Mouse (Mus musculus) brown adipose tissue, adult 24 weeks (tissue): ENCODE results near the gene Tmem98. TPM values are rescaled to one million over a fixed set of nuclear protein-coding genes. Genes with fewer than 3 reads are reported as not detected.

ENCODE experiments used
- H3K27ac ChIP-seq: fragments of 200-500 bp; replicated peaks from 2 replicates; pipeline ENCODE4 v1.5.1; 2012; ENCODE audit warnings: low read depth, mild to moderate bottlenecking, low read length
- H3K4me1 ChIP-seq: fragments of 200-500 bp; 2 replicates; pipeline ENCODE4 v1.6.1; 2012; ENCODE audit warnings: low read length, mixed read lengths; ENCODE audit not compliant: control insufficient read depth, insufficient read depth, insufficient read length
- H3K4me3 ChIP-seq: fragments of 200-500 bp; 2 replicates; pipeline ENCODE4 v1.5.1; 2012; ENCODE audit warnings: low read depth, mild to moderate bottlenecking, low read length, moderate library complexity; ENCODE audit not compliant: insufficient read depth
- polyA plus RNA-seq: library from polyadenylated mRNA; stranded (reverse); fragments of >200 nt; gene quantifications from 2 replicates; pipeline ENCODE4 v1.2.4, GENCODE M21; 2012; ENCODE audit not compliant: missing spikeins, insufficient read depth, insufficient read length

Tmem98 gene
- polyA plus RNA-seq, 1 experiment = 2.7 TPM

- Histone ChIP-seq H3K27ac (peak within 1 kb of the TSS; percentile 76), H3K4me1 (peaks cover 7% of the 10 kb centered on the region), H3K4me3 (peak within 1 kb of the TSS; percentile 93)
Measured at GRCm38 (mm10) chr11:80779527-80780344, 30.2 kb upstream of the Tmem98 start, which contains the start of gene Myo1d. Gene Myo1d, minus strand, starts transcription at chr11:80780025.

GRCm38 (mm10) chr11:80781535-80781934 lies 28.4 kb upstream of the Tmem98 start:
- Histone ChIP-seq H3K4me3 (no peak overlapping the region), H3K27ac (no peak overlapping the region), H3K4me1 (peaks cover 3% of the 10 kb centered on the region; the same call in 1 of the 2 replicates)

GRCm38 (mm10) chr11:80783460-80783859 lies 26.5 kb upstream of the Tmem98 start:
- H3K27ac ChIP-seq = no peak overlapping the region
- peaks cover 3% of the 10 kb centered on the region; the same call in 1 of the 2 replicates for H3K4me1 ChIP-seq
- no peak overlapping the region for H3K4me3 ChIP-seq

GRCm38 (mm10) chr11:80784294-80784743 lies 25.7 kb upstream of the Tmem98 start:
- Histone ChIP-seq H3K27ac (no peak overlapping the region), H3K4me1 (peaks cover 2% of the 10 kb centered on the region; the same call in 1 of the 2 replicates), H3K4me3 (no peak overlapping the region)

GRCm38 (mm10) chr11:80785672-80786071 lies 24.3 kb upstream of the Tmem98 start:
- no peaks in the 10 kb centered on the region for H3K4me1 ChIP-seq
- no peak overlapping the region for H3K27ac ChIP-seq

GRCm38 (mm10) chr11:80789647-80790240 lies 20.2 kb upstream of the Tmem98 start:
- no peak overlapping the region for H3K27ac ChIP-seq

More at GRCm38 (mm10) chr11:80785672-80786071, 24.3 kb upstream of the Tmem98 start:
- H3K4me3 ChIP-seq = no peak overlapping the region

GRCm38 (mm10) chr11:80790413-80790812 lies 19.6 kb upstream of the Tmem98 start:
- H3K4me3 ChIP-seq = no peak overlapping the region
- H3K4me1 ChIP-seq = no peaks in the 10 kb centered on the region
- no peak overlapping the region for H3K27ac ChIP-seq

More at GRCm38 (mm10) chr11:80789647-80790240, 20.2 kb upstream of the Tmem98 start:
- Histone ChIP-seq H3K4me1 (no peaks in the 10 kb centered on the region), H3K4me3 (no peak overlapping the region)

GRCm38 (mm10) chr11:80791677-80792432 lies 18.1 kb upstream of the Tmem98 start:
- Histone ChIP-seq H3K27ac (no peak overlapping the region), H3K4me3 (no peak overlapping the region), H3K4me1 (no peaks in the 10 kb centered on the region)

GRCm38 (mm10) chr11:80793386-80793785 lies 16.6 kb upstream of the Tmem98 start:
- Histone ChIP-seq H3K4me3 (no peak overlapping the region), H3K27ac (no peak overlapping the region), H3K4me1 (no peaks in the 10 kb centered on the region)

GRCm38 (mm10) chr11:80794290-80794689 lies 15.7 kb upstream of the Tmem98 start:
- H3K4me1 ChIP-seq = no peaks in the 10 kb centered on the region
- H3K4me3 ChIP-seq = no peak overlapping the region
- no peak overlapping the region for H3K27ac ChIP-seq

- Histone ChIP-seq H3K4me1 (0 out of 2 replicates have a peak, but pooled peaks cover 4% of the 10 kb centered on the region), H3K27ac (no peak overlapping the region)
Measured at GRCm38 (mm10) chr11:80795431-80795830, 14.5 kb upstream of the Tmem98 start.

GRCm38 (mm10) chr11:80799979-80800378 lies 10.0 kb upstream of the Tmem98 start:
- Histone ChIP-seq H3K4me3 (no peak overlapping the region), H3K27ac (no peak overlapping the region)

More at GRCm38 (mm10) chr11:80795431-80795830, 14.5 kb upstream of the Tmem98 start:
- no peak overlapping the region for H3K4me3 ChIP-seq

GRCm38 (mm10) chr11:80802706-80803105 lies 7.3 kb upstream of the Tmem98 start:
- Histone ChIP-seq H3K27ac (no peak overlapping the region), H3K4me1 (peaks cover 7% of the 10 kb centered on the region; the same call in 1 of the 2 replicates), H3K4me3 (no peak overlapping the region)

More at GRCm38 (mm10) chr11:80799979-80800378, 10.0 kb upstream of the Tmem98 start:
- peaks cover 7% of the 10 kb centered on the region; the same call in 1 of the 2 replicates for H3K4me1 ChIP-seq

- Histone ChIP-seq H3K4me1 (no peaks in the 10 kb centered on the region), H3K27ac (no peak overlapping the region), H3K4me3 (no peak overlapping the region)
Measured at GRCm38 (mm10) chr11:80808551-80809070, 1.4 kb upstream of the Tmem98 start.

GRCm38 (mm10) chr11:80809666-80809992 lies 346 bp upstream of the Tmem98 start:
- Histone ChIP-seq H3K27ac (no peak overlapping the region), H3K4me3 (peak overlapping the region; percentile 87), H3K4me1 (no peaks in the 10 kb centered on the region)
